Mouse (Mus musculus) limb, embryonic 11.5 days (tissue): ENCODE results near the gene Cmtm2b. TPM values are rescaled to one million over a fixed set of nuclear protein-coding genes. Genes with fewer than 3 reads are reported as not detected.

ENCODE experiments used
- ATAC-seq: fragments of 200-750 bp; cut with Nextera tagmentation; 2 replicates; pipeline ENCODE4 v1.8.0; 2017; ENCODE audit warnings: low read depth; ENCODE audit not compliant: insufficient number of reproducible peaks, low FRiP score, low TSS enrichment
- DNase-seq: peaks from one replicate; pipeline ENCODE4 v3.0.0-alpha.2; 2015; ENCODE audit warnings: low spot score
- H3K27ac ChIP-seq: fragments of 300-500 bp; sonication (generic); replicated peaks from 2 replicates; pipeline ENCODE4 v1.5.1; 2014; ENCODE audit warnings: low read depth, mild to moderate bottlenecking, low read length
- H3K27me3 ChIP-seq: fragments of 300-500 bp; sonication (generic); 2 replicates; pipeline ENCODE4 v1.6.1; 2014; ENCODE audit warnings: mild to moderate bottlenecking, low read length, mixed read lengths; ENCODE audit not compliant: control insufficient read depth, insufficient read depth
- H3K36me3 ChIP-seq: fragments of 300-500 bp; sonication (generic); 2 replicates; pipeline ENCODE4 v1.6.1; 2014; ENCODE audit warnings: mild to moderate bottlenecking, low read length, moderate library complexity, mixed read lengths; ENCODE audit not compliant: control insufficient read depth, insufficient read depth
- H3K4me1 ChIP-seq: fragments of 300-500 bp; sonication (generic); 2 replicates; pipeline ENCODE4 v1.6.1; 2014; ENCODE audit warnings: low read length, mixed read lengths; ENCODE audit not compliant: control insufficient read depth, insufficient read depth
- H3K4me2 ChIP-seq: fragments of 300-500 bp; sonication (generic); 2 replicates; pipeline ENCODE4 v1.6.1; 2014; ENCODE audit warnings: low read depth, mild to moderate bottlenecking, moderate library complexity; ENCODE audit not compliant: severe bottlenecking
- H3K4me3 ChIP-seq: fragments of 300-500 bp; sonication (generic); 2 replicates; pipeline ENCODE4 v1.5.1; 2014; ENCODE audit warnings: low read depth, low read length
- H3K9ac ChIP-seq: fragments of 300-500 bp; sonication (generic); 2 replicates; pipeline ENCODE4 v1.6.1; 2014; ENCODE audit warnings: mild to moderate bottlenecking, low read length
- H3K9me3 ChIP-seq: fragments of 300-500 bp; sonication (generic); 2 replicates; pipeline ENCODE4 v1.6.1; 2016; ENCODE audit warnings: low read length; ENCODE audit not compliant: control insufficient read depth
- WGBS: fragments of 180-500 bp; shearing (Covaris S2); extraction: QIAGEN DNeasy Blood & Tissue Kit; methylation state at CpG from one replicate; pipeline ENCODE4 v1.1.7; 2014; 5-methylcytosine and 5-hydroxymethylcytosine counted together
- polyA plus RNA-seq: library from polyadenylated mRNA; unstranded; fragments of >200 nt; fragmentation: Nextera tagmentation; extraction: Ambion mirVana; gene quantifications from 2 replicates; pipeline ENCODE4 v1.2.1, GENCODE M21; 2014

Cmtm2b gene
- polyA plus RNA-seq, 1 experiment from 2014 or later, result not detected

DNA sequence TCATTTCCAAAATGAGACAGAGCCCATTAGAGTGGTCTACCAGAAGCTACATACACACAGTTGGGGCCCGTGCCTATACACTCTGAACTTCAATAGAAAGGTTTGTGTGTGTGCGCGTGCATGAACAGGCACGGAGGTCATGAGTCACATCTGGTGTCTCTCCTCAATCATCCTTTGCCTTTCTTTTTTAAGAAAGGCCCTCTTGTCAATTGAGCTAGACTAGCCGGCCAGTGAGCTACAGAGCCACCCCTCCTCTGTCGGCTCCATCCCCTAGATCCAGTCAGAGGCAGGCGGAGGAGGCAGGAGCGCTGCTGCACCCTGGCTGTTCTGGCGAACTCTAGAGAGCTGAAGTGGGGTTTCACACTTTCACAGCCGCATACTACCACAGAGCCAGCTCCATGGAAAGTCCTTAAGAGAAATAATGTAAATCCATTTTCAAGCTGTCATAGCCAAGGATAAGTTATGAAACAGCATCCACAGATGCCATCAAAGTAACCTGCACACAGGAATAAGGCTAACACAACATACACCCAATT is 57.3 kb downstream of the Cmtm2b start:
- DNase-seq, result no peak

DNA sequence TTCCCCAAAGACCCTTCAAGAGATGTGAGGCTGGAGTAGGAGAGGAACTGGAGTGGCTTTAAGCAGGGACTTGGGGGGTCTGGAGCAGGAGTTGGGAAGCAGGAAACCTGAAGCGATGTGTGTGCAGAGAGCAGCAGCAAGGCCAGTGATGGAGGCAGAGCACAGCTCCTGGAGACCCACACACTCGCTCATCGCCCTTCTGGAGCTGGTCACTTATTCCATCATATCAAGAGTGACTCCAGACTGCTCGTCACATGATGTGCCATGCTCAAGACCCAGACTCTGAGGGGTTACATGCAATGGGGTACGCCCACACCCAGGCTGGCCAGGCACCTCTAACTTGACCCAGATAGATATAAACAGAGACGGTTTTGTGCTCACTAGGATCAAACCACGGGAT is 58.2 kb downstream of the Cmtm2b start:
- DNase-seq (no peak), ATAC-seq (no peak)
- H3K27me3 ChIP-seq, result no peaks in the 10 kb centered on the region
- H3K4me3 ChIP-seq, result no peak overlapping the region
- H3K27ac ChIP-seq, result no peak overlapping the region
- H3K9ac ChIP-seq, result no peak overlapping the region
- H3K36me3 ChIP-seq, result no peaks in the 10 kb centered on the region
- H3K4me2 ChIP-seq, result no peak overlapping the region
- H3K9me3 ChIP-seq, result no peaks in the 10 kb centered on the region
- WGBS, result 87% methylated on average over 7 of the region's 7 CpGs
- H3K4me1 ChIP-seq, result peaks cover 2% of the 10 kb centered on the region

More for the DNA sequence above, 57.3 kb downstream of the Cmtm2b start:
- ATAC-seq, result no peak
- peaks cover 4% of the 10 kb centered on the region for H3K4me1 ChIP-seq
- no peaks in the 10 kb centered on the region for H3K27me3 ChIP-seq
- no peak overlapping the region for H3K4me2 ChIP-seq
- no peak overlapping the region for H3K9ac ChIP-seq
- 62% methylated on average over 10 of the region's 10 CpGs for WGBS
- no peak overlapping the region for H3K27ac ChIP-seq
- H3K36me3 ChIP-seq, result no peaks in the 10 kb centered on the region
- no peaks in the 10 kb centered on the region for H3K9me3 ChIP-seq
- H3K4me3 ChIP-seq, result no peak overlapping the region

Other genes with a start within 250 kb of the Cmtm2b start
- gene Cdh5, start 220.6 kb upstream of the Cmtm2b start, polyA plus RNA-seq, result 22.4 and 24.0 TPM in 2 replicates
- gene Bean1, start 151.8 kb upstream of the Cmtm2b start, polyA plus RNA-seq, result 0.33 and 0.35 TPM in 2 replicates
- 22.5 and 26.0 TPM in 2 replicates for gene Tk2, start 73.7 kb upstream of the Cmtm2b start, polyA plus RNA-seq
- gene Cklf, start 71.4 kb upstream of the Cmtm2b start, polyA plus RNA-seq, result 36.7 and 40.5 TPM in 2 replicates
- not detected in 2 replicates for gene Cmtm2a, start 29.0 kb upstream of the Cmtm2b start, polyA plus RNA-seq
- not detected in 2 replicates for gene Gm45711, start 12.1 kb upstream of the Cmtm2b start, polyA plus RNA-seq
- gene Cmtm1, start 12.1 kb upstream of the Cmtm2b start, polyA plus RNA-seq, result not detected in 2 replicates
- not detected in 2 replicates for gene Gm11020, start 663 bp upstream of the Cmtm2b start, polyA plus RNA-seq
- gene Cmtm3, start 17.2 kb downstream of the Cmtm2b start, polyA plus RNA-seq, result 73.4 and 75.8 TPM in 2 replicates
- gene Cmtm4, start 73.6 kb downstream of the Cmtm2b start, polyA plus RNA-seq, result 2.9 and 4.1 TPM in 2 replicates
- 59.0 and 59.3 TPM in 2 replicates for gene Dync1li2, start 120.8 kb downstream of the Cmtm2b start, polyA plus RNA-seq
- gene Terb1, start 187.7 kb downstream of the Cmtm2b start, polyA plus RNA-seq, result 0.24 and 0.30 TPM in 2 replicates
- 138 and 142 TPM in 2 replicates for gene Nae1, start 212.4 kb downstream of the Cmtm2b start, polyA plus RNA-seq
- gene Car7, start 212.5 kb downstream of the Cmtm2b start, polyA plus RNA-seq, result 0.57 and 0.61 TPM in 2 replicates